Mouse (Mus musculus) neural tube, embryonic 13.5 days (tissue): ENCODE measurements around the gene Mylk4. TPM values are rescaled to one million over a fixed set of nuclear protein-coding genes. Genes with fewer than 3 reads are reported as not detected.

Experiments used
- ATAC-seq: fragments of 200-750 bp; cut with Nextera tagmentation; 2 replicates; pipeline ENCODE4 v1.8.0; 2017; ENCODE audit warnings: low read depth, mild to moderate bottlenecking, moderate TSS enrichment, moderate library complexity
- H3K27ac ChIP-seq: fragments of 300-500 bp; sonication (generic); replicated peaks from 2 replicates; pipeline ENCODE4 v1.5.1; 2015; ENCODE audit warnings: moderate library complexity, mild to moderate bottlenecking, inconsistent platforms
- H3K27me3 ChIP-seq: fragments of 300-500 bp; sonication (generic); 2 replicates; pipeline ENCODE4 v1.6.1; 2015; ENCODE audit warnings: mild to moderate bottlenecking, inconsistent platforms
- H3K36me3 ChIP-seq: fragments of 300-500 bp; sonication (generic); 2 replicates; pipeline ENCODE4 v1.6.1; 2015; ENCODE audit warnings: mild to moderate bottlenecking, inconsistent platforms
- H3K4me1 ChIP-seq: fragments of 300-500 bp; sonication (generic); replicated peaks from 2 replicates; pipeline ENCODE4 v1.6.1; 2015; ENCODE audit warnings: inconsistent platforms
- H3K4me2 ChIP-seq: fragments of 300-500 bp; sonication (generic); 2 replicates; pipeline ENCODE4 v1.6.1; 2015; ENCODE audit warnings: inconsistent platforms, mild to moderate bottlenecking, moderate library complexity
- H3K4me3 ChIP-seq: fragments of 300-500 bp; sonication (generic); 2 replicates; pipeline ENCODE4 v1.5.1; 2015; ENCODE audit warnings: mild to moderate bottlenecking, inconsistent platforms
- H3K9ac ChIP-seq: fragments of 300-500 bp; sonication (generic); 2 replicates; pipeline ENCODE4 v1.6.1; 2015; ENCODE audit warnings: moderate library complexity, mild to moderate bottlenecking, inconsistent platforms
- H3K9me3 ChIP-seq: fragments of 300-500 bp; sonication (generic); 2 replicates; pipeline ENCODE4 v1.6.1; 2016; ENCODE audit warnings: inconsistent platforms
- WGBS: fragments of 180-500 bp; shearing (Covaris S2); methylation state at CpG from one replicate; pipeline ENCODE4 v1.1.7; 2015; 5-methylcytosine and 5-hydroxymethylcytosine counted together
- polyA plus RNA-seq: library from polyadenylated mRNA; unstranded; fragments of >200 nt; fragmentation: Nextera tagmentation; extraction: Ambion mirVana; gene quantifications from 2 replicates; pipeline ENCODE4 v1.2.1, GENCODE M21; 2015

The Mylk4 gene
- polyA plus RNA-seq, 1 experiment from 2014 or later, result 0.10 TPM

DNA sequence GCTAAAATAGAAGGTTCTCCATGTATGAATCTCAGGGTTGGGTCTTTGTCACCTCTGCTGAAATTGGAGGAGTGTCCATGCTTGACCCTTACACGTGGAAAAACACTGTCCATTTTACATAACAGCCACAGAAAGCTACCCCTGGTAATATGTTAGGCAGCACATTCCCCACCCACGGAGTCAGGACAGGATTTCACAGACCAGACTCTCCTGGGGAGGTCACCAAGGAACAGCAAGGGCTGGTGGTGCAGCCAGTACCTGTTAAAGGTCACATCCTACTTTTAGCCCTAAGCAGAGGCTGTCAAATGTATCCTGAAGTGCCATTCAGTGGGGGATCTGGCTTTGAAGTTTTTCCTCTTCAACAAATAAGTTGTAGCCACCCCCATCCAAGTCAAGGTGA, 35.3 kb downstream of the Mylk4 start:
- ATAC-seq, result no peak
- H3K4me1 ChIP-seq, result no peaks in the 10 kb centered on the region
- H3K27me3 ChIP-seq, result no peaks in the 10 kb centered on the region
- no peak overlapping the region for H3K4me2 ChIP-seq
- no peak overlapping the region for H3K9ac ChIP-seq
- H3K27ac ChIP-seq, result no peak overlapping the region
- no peaks in the 10 kb centered on the region for H3K9me3 ChIP-seq
- 54% methylated on average over 2 of the region's 2 CpGs for WGBS
- no peak overlapping the region for H3K4me3 ChIP-seq
- no peaks in the 10 kb centered on the region for H3K36me3 ChIP-seq

DNA sequence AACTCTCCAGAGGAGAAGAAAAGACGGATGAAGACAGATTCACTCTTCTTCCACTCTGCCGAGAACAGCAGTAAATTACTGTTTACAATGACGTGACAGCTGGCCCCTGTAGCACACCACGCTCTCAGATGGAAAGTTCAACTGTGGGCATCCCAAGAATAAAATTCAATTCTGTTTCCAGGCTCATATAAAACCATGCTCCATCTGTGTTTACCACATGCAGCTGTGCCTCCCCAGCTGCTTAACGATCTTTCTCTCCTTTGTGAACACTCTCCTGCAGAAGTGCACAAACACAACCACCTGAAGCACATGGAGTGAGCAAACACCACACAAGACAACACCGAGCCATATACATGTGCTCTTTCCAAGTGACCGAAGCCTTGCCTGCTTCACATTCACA, 42.6 kb downstream of the Mylk4 start:
- no peaks in the 10 kb centered on the region for H3K4me1 ChIP-seq
- H3K27ac ChIP-seq, result no peak overlapping the region
- H3K9ac ChIP-seq, result no peak overlapping the region
- no peaks in the 10 kb centered on the region for H3K9me3 ChIP-seq
- 46% methylated on average over 7 of the region's 7 CpGs for WGBS
- no peaks in the 10 kb centered on the region for H3K36me3 ChIP-seq
- no peak for ATAC-seq
- H3K27me3 ChIP-seq, result no peaks in the 10 kb centered on the region
- H3K4me2 ChIP-seq, result no peak overlapping the region
- no peak overlapping the region for H3K4me3 ChIP-seq

DNA sequence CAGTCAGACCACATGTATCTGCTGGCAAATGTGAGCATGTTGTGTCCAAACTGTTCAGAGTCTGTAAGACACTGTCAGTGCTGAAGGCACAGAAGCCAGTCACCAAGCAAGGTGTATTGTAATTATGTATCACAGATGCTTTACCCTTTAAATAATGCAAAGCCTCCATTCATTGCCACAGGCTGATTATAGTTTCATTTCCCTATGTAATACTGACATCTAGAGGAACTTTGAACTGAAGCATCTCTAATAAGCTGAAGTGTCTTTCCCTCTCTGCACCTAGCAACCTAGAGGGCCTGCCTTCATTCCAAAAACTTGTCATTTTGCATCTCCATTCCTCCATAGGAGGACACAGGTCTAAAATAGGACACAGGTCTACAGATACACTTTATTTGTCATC, 52.5 kb downstream of the Mylk4 start:
- no peak for ATAC-seq
- H3K9ac ChIP-seq, result no peak overlapping the region

DNA sequence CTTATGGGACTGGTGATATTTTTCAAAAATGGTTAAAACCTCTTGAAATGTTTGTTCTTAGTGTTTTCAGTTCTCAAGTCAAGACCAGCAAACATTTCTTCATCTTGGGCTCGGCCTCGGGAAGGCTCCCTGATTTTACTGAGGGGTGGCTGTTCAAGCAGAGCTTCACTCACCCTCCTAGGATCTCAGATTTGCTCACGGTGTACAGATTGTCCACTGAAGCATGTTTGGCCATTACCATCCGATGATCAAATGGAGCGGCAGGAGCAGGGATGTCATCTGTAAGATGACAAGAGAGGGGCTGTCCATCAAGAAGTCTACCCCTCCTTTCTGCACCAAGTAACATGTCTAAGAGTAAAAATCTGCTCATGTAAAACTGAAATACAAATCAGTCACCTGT, 59.1 kb downstream of the Mylk4 start:
- WGBS, result 88% methylated on average over 5 of the region's 5 CpGs
- H3K4me3 ChIP-seq, result no peak overlapping the region
- no peaks in the 10 kb centered on the region for H3K4me1 ChIP-seq
- no peaks in the 10 kb centered on the region for H3K27me3 ChIP-seq
- H3K36me3 ChIP-seq, result no peaks in the 10 kb centered on the region
- no peaks in the 10 kb centered on the region for H3K9me3 ChIP-seq
- no peak overlapping the region for H3K4me2 ChIP-seq
- H3K27ac ChIP-seq, result no peak overlapping the region
- no peak overlapping the region for H3K9ac ChIP-seq
- ATAC-seq, result no peak

More for the DNA sequence above, 52.5 kb downstream of the Mylk4 start:
- no peak overlapping the region for H3K4me3 ChIP-seq
- H3K27me3 ChIP-seq, result no peaks in the 10 kb centered on the region
- no peaks in the 10 kb centered on the region for H3K9me3 ChIP-seq
- no peaks in the 10 kb centered on the region for H3K36me3 ChIP-seq
- no peak overlapping the region for H3K4me2 ChIP-seq
- H3K4me1 ChIP-seq, result no peaks in the 10 kb centered on the region
- no peak overlapping the region for H3K27ac ChIP-seq

DNA sequence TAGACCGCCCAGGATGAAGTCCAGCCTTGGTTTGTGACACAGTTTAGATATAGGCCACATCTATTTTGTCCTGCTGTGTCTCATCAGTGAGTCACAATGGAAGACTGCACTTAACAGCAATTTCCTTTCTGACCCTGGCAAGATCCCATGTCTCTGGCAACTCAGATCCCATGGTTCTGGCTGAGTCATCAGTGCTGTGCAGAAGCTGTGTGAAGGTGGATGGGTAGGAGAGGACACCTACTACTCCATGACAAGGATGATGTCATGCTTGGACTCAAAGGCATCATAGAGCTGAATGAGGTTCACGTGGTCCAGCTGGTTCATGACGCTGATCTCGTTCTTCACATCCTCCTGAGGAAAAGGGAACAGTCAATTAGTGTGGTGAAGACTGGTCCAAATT, 62.0 kb downstream of the Mylk4 start:
- ATAC-seq, result no peak
- Histone ChIP-seq H3K36me3 (no peaks in the 10 kb centered on the region), H3K4me3 (no peak overlapping the region), H3K9ac (no peak overlapping the region), H3K9me3 (no peaks in the 10 kb centered on the region), H3K27ac (no peak overlapping the region), H3K4me2 (no peak overlapping the region), H3K4me1 (peaks cover 4% of the 10 kb centered on the region; the same call in 1 of the 2 replicates), H3K27me3 (no peaks in the 10 kb centered on the region)
- WGBS, result 90% methylated on average over 4 of the region's 4 CpGs

DNA sequence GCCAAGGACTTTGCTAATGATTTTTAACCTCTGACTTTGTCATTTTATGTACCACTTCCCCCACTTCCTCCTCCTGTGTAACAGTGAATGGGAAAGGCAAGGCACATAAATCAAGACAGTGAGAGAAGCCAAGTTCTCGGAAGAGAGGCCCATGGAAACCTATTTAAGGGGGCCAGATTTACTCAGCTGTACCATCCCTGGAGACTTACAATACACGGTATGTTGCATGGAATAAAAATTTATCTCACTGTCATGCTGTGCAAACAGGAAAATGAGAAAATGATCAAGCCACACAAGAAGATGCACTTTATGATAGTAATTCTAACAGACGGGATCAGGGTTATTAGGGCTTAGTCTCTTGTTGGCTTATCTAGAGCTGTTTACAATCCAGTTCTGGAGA, 64.5 kb downstream of the Mylk4 start:
- Histone ChIP-seq H3K4me2 (no peak overlapping the region), H3K27ac (no peak overlapping the region), H3K4me3 (no peak overlapping the region), H3K9me3 (no peaks in the 10 kb centered on the region), H3K27me3 (no peaks in the 10 kb centered on the region), H3K4me1 (peaks cover 4% of the 10 kb centered on the region; the same call in 1 of the 2 replicates), H3K36me3 (no peaks in the 10 kb centered on the region), H3K9ac (no peak overlapping the region)
- 34% methylated on average over 3 of the region's 3 CpGs for WGBS
- ATAC-seq, result no peak

DNA sequence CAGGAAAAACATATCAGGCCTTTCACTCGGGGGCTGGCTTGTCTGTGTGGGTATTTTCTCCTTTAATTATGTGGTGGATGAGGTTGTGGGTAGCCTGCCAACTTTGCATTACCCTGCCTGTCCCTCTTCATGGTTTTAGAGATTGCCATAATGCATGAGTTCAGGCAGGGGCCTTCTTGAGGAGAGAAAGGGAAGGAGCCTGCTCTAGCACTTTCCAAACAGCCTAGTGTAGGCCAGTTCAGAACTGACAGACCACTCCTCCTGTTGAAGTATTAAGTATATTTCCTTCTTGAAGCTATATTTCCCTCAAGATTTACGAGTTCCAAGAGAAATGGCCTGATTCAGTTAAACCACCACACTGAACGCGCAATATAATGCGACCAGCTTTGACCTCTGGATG, 66.0 kb downstream of the Mylk4 start:
- no peak overlapping the region for H3K27ac ChIP-seq
- H3K9me3 ChIP-seq, result no peaks in the 10 kb centered on the region
- no peak overlapping the region for H3K4me3 ChIP-seq
- no peak overlapping the region for H3K9ac ChIP-seq
- 80% methylated on average over 5 of the region's 5 CpGs for WGBS
- no peak overlapping the region for H3K4me2 ChIP-seq
- peaks cover 4% of the 10 kb centered on the region; the same call in 1 of the 2 replicates for H3K4me1 ChIP-seq
- no peaks in the 10 kb centered on the region for H3K36me3 ChIP-seq
- H3K27me3 ChIP-seq, result no peaks in the 10 kb centered on the region
- ATAC-seq, result no peak

DNA sequence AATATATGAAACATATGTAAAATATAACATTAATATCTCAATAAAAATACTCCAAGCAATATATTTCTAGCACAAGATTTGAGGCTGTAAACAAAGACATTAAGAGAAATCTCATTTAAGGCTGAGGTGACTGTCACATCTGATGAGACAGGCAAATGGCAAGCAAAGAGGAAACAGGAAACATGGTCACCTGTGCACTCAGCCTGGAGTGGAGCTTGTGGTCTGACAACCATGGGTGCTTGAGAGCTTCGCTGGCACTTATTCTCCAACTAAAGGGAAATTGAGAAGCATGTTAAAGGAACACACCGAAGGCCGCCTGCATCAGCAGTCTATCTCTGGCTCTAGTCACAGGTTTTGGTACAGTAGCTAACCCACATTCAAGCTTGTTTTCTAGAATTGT, 71.2 kb downstream of the Mylk4 start:
- Histone ChIP-seq H3K9me3 (no peaks in the 10 kb centered on the region), H3K36me3 (no peaks in the 10 kb centered on the region), H3K27me3 (no peaks in the 10 kb centered on the region), H3K9ac (no peak overlapping the region), H3K4me3 (no peak overlapping the region), H3K27ac (no peak overlapping the region), H3K4me1 (no peaks in the 10 kb centered on the region), H3K4me2 (no peak overlapping the region)
- ATAC-seq, result no peak
- WGBS, result 96% methylated on average over 3 of the region's 3 CpGs

DNA sequence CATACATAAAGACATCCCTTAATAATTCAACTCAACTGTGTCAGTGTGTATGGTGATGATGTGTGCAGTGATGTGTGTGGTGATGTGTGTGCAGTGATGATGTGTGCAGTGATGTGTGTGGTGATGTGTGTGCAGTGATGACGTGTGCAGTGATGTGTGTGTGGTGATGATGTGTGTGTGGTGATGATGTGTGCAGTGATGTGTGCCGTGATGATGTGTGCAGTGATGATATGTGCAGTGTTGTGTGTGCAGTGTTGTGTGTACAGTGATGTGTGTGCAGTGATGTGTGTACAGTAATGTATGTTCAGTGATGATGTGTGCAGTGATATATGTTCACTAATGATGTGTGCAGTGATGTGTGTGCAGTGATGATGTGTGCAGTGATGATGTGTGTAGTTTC, 75.9 kb downstream of the Mylk4 start:
- WGBS, result 85% methylated on average over 2 of the region's 2 CpGs
- ATAC-seq, result no peak

DNA sequence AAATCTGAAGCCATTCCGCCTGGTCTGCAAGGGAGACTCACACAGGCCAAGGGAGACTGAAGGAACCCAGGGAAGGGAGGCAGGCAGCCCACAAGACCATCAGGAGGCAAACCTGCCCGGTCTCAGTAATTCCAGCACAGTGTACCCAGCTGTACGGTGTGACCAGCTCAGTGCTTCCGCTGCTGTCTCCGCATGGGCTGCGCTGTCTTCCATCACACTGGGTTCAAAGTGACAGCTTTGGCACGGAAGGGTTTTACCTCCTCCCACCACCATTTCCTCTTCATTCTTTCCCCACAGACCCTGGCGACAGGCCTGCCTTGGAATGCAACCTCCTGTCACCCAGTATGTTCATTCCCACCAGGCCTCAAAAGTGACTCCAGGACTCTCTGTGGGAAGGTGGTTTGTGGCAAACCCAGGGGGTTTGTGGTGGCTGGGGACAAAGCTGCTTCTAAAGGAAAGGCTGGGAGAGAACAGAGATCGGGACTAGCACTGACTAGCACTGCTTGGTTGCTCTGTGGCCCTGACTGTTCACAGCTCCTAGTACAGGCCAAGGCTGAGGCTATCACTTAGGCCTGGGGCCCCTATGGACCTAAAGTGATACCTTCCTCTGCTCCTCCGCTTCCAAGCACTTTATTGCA, 77.0 kb downstream of the Mylk4 start:
- 65% methylated on average over 10 of the region's 10 CpGs for WGBS
- no peak overlapping the region for H3K4me2 ChIP-seq
- no peaks in the 10 kb centered on the region for H3K27me3 ChIP-seq
- no peak overlapping the region for H3K4me3 ChIP-seq
- no peaks in the 10 kb centered on the region for H3K36me3 ChIP-seq
- ATAC-seq, result no peak
- H3K9me3 ChIP-seq, result no peaks in the 10 kb centered on the region
- no peak overlapping the region for H3K9ac ChIP-seq
- H3K27ac ChIP-seq, result no peak overlapping the region
- H3K4me1 ChIP-seq, result no peaks in the 10 kb centered on the region

More for the DNA sequence above, 75.9 kb downstream of the Mylk4 start:
- no peaks in the 10 kb centered on the region for H3K36me3 ChIP-seq
- H3K9ac ChIP-seq, result no peak overlapping the region
- H3K9me3 ChIP-seq, result no peaks in the 10 kb centered on the region
- H3K4me1 ChIP-seq, result no peaks in the 10 kb centered on the region
- H3K27ac ChIP-seq, result no peak overlapping the region
- no peaks in the 10 kb centered on the region for H3K27me3 ChIP-seq
- H3K4me3 ChIP-seq, result no peak overlapping the region
- H3K4me2 ChIP-seq, result no peak overlapping the region

DNA sequence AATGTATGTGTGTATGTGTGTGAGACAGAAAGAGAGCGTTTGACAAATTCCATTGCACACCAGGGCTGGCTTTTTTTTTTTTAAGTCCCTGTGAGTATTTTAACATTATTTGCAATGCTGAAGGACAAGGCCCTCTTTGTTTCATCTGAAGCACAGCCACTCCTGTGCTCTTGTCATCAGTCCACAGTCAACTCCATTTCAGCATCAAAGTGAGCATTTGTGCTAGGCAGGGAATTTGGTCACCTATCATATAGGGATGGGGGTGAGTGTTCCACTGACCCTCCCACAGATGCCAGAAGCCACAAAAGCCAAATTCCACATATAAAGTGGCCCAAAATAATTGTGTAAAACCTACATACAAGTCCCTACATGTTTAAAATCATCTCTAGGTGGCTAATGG, 78.4 kb downstream of the Mylk4 start:
- no peak overlapping the region for H3K4me3 ChIP-seq
- no peak overlapping the region for H3K4me2 ChIP-seq
- H3K4me1 ChIP-seq, result no peaks in the 10 kb centered on the region
- 54% methylated on average over 1 of the region's 1 CpGs for WGBS
- H3K27me3 ChIP-seq, result no peaks in the 10 kb centered on the region
- H3K9me3 ChIP-seq, result no peaks in the 10 kb centered on the region
- no peaks in the 10 kb centered on the region for H3K36me3 ChIP-seq
- H3K27ac ChIP-seq, result no peak overlapping the region
- ATAC-seq, result no peak
- H3K9ac ChIP-seq, result no peak overlapping the region

DNA sequence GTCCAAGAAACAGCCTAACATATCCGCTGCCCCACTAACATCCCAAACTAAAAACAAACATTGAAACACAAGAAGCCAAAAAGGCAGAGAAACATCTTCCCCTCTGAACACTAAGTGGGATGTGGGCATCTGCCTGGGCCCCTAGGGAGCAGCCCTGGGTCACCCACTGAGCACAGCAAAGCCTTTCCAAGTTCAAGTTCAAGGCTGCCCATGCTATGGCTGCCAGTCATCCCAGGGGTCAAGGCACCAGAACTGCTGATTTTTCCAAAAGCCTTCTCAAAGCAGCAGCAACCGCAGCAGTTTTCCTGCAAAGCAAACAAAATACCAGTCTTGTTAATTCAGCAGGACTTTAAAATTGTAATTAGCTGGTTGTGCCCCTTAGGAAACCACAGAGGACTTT, 78.8 kb downstream of the Mylk4 start:
- Histone ChIP-seq H3K27ac (no peak overlapping the region), H3K36me3 (no peaks in the 10 kb centered on the region), H3K9me3 (no peaks in the 10 kb centered on the region), H3K27me3 (no peaks in the 10 kb centered on the region), H3K4me3 (no peak overlapping the region), H3K9ac (no peak overlapping the region), H3K4me2 (no peak overlapping the region), H3K4me1 (no peaks in the 10 kb centered on the region)
- ATAC-seq, result no peak
- 71% methylated on average over 2 of the region's 2 CpGs for WGBS

DNA sequence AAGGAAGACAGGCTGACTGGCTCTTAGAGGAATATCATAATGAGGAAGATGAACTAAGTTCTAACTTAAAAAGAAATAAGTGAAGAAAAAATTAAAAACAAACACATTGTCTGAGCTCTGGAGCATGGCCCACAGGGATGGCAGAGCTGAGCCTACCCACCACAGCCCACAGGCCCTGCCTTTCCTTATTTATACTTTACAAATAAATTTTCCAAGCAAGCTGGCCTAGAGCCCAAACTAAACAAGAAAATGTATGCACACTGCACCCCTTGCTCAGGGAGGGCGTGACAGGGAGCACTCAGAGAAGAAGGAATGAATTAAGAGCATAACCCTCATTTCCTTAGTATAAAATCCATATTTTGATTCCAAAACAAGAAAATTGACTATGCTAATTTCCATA, 82.2 kb downstream of the Mylk4 start:
- ATAC-seq, result no peak
- H3K36me3 ChIP-seq, result no peaks in the 10 kb centered on the region
- no peak overlapping the region for H3K27ac ChIP-seq

More for the DNA sequence above, 82.2 kb downstream of the Mylk4 start:
- Histone ChIP-seq H3K4me1 (no peaks in the 10 kb centered on the region), H3K9me3 (no peaks in the 10 kb centered on the region), H3K4me2 (no peak overlapping the region), H3K9ac (no peak overlapping the region), H3K4me3 (no peak overlapping the region), H3K27me3 (no peaks in the 10 kb centered on the region)
- 71% methylated on average over 1 of the region's 1 CpGs for WGBS
